Mouse (Mus musculus) intestine, postnatal 0 days (tissue): Measurements from ENCODE around the gene Smc1b. TPM values are rescaled to one million over a fixed set of nuclear protein-coding genes. Genes with fewer than 3 reads are reported as not detected.

Experiments
- ATAC-seq: fragments of 200-750 bp; cut with Nextera tagmentation; 2 replicates; pipeline ENCODE4 v1.8.0; 2017; ENCODE audit warnings: mild to moderate bottlenecking, moderate TSS enrichment, moderate library complexity
- H3K27ac ChIP-seq: fragments of 300-500 bp; sonication (generic); 2 replicates; pipeline ENCODE4 v1.5.1; 2014; ENCODE audit warnings: mild to moderate bottlenecking, low read depth, low read length, moderate library complexity
- H3K27me3 ChIP-seq: fragments of 300-500 bp; sonication (generic); replicated peaks from 2 replicates; pipeline ENCODE4 v1.6.1; 2014; ENCODE audit warnings: low read length, mixed read lengths; ENCODE audit not compliant: control insufficient read depth, insufficient read depth
- H3K36me3 ChIP-seq: fragments of 300-500 bp; sonication (generic); 2 replicates; pipeline ENCODE4 v1.6.1; 2014; ENCODE audit warnings: mild to moderate bottlenecking, moderate library complexity; ENCODE audit not compliant: control insufficient read depth, insufficient read depth
- H3K4me1 ChIP-seq: fragments of 300-500 bp; sonication (generic); replicated peaks from 2 replicates; pipeline ENCODE4 v1.6.1; 2014; ENCODE audit warnings: antibody characterized with exemption, low read length, mixed read lengths; ENCODE audit not compliant: control insufficient read depth, insufficient read depth
- H3K4me2 ChIP-seq: fragments of 300-500 bp; sonication (generic); replicated peaks from 2 replicates; pipeline ENCODE4 v1.6.1; 2014; ENCODE audit warnings: low read depth, mild to moderate bottlenecking, moderate library complexity
- H3K4me3 ChIP-seq: fragments of 300-500 bp; sonication (generic); 2 replicates; pipeline ENCODE4 v1.5.1; 2014; ENCODE audit warnings: low read depth, low read length
- H3K9ac ChIP-seq: fragments of 300-500 bp; sonication (generic); 2 replicates; pipeline ENCODE4 v1.6.1; 2014; ENCODE audit warnings: mild to moderate bottlenecking, low read depth, low read length
- H3K9me3 ChIP-seq: fragments of 300-500 bp; sonication (generic); 2 replicates; pipeline ENCODE4 v1.6.1; 2016; ENCODE audit warnings: mixed run types; ENCODE audit not compliant: control insufficient read depth
- CTCF ChIP-seq: sonication (generic); IDR thresholded peaks from 2 replicates; pipeline ENCODE4 v1.5.1; 2016; ENCODE audit warnings: low read depth, mild to moderate bottlenecking, control low read depth, antibody characterized with exemption, moderate library complexity
- WGBS: fragments of 180-500 bp; shearing (Covaris S2); extraction: QIAGEN DNeasy Blood & Tissue Kit; methylation state at CpG from one replicate; pipeline ENCODE4 v1.1.7; 2014; 5-methylcytosine and 5-hydroxymethylcytosine counted together
- polyA plus RNA-seq: library from polyadenylated mRNA; unstranded; fragments of >200 nt; fragmentation: Nextera tagmentation; extraction: Ambion mirVana; gene quantifications from 2 replicates; pipeline ENCODE4 v1.2.1, GENCODE M21; 2015

Gene Smc1b
- polyA plus RNA-seq, 1 experiment from 2014 or later = 0.07 TPM

GRCm38 (mm10) chr15:85043761-85044160, 88.0 kb downstream of the Smc1b start:
- H3K27ac ChIP-seq = no peak overlapping the region
- no peaks in the 10 kb centered on the region for H3K27me3 ChIP-seq

DNA sequence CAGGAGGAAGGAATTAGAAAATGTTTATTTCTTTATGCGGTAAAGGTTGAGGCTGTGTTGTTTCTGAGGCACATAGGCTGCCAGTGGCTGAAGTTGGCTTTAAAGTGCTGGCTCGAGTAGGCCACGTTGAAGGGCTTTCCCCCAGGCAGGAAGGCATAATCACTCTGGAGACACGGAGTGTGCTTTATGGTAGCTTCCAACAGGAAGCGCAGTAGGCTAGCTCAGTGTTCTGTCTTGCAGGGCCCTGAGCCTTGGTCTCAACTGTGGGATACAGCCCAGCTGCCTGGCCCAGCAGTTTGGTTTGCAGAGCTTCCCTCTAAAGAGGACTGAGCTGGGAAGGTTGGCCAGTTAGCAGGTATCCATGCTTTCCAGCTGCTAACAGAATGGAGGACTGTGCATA, 88.6 kb downstream of the Smc1b start:
- Histone ChIP-seq H3K27me3 (no peaks in the 10 kb centered on the region), H3K9me3 (no peaks in the 10 kb centered on the region), H3K4me3 (no peak overlapping the region), H3K4me2 (0 out of 2 replicates have a peak overlapping the region, but pooled peaks have one; percentile 1), H3K36me3 (peaks cover 27% of the 10 kb centered on the region), H3K9ac (no peak overlapping the region), H3K4me1 (0 out of 2 replicates have a peak, but pooled peaks cover 4% of the 10 kb centered on the region), H3K27ac (0 out of 2 replicates have a peak overlapping the region, but pooled peaks have one; percentile 23)
- no peak for TF ChIP-seq CTCF
- ATAC-seq = no peak
- WGBS = 63% methylated on average over 5 of the region's 5 CpGs

More at GRCm38 (mm10) chr15:85043761-85044160, 88.0 kb downstream of the Smc1b start:
- Histone ChIP-seq H3K36me3 (peaks cover 33% of the 10 kb centered on the region), H3K9ac (no peak overlapping the region), H3K4me1 (0 out of 2 replicates have a peak, but pooled peaks cover 4% of the 10 kb centered on the region), H3K4me2 (0 out of 2 replicates have a peak overlapping the region, but pooled peaks have one; percentile 1), H3K9me3 (no peaks in the 10 kb centered on the region), H3K4me3 (no peak overlapping the region)
- no peak for TF ChIP-seq CTCF
- 74% methylated on average over 5 of the region's 5 CpGs for WGBS
- no peak for ATAC-seq

GRCm38 (mm10) chr15:85042361-85042954, 89.3 kb downstream of the Smc1b start:
- Histone ChIP-seq H3K9ac (no peak overlapping the region), H3K4me2 (no peak overlapping the region), H3K4me1 (0 out of 2 replicates have a peak, but pooled peaks cover 4% of the 10 kb centered on the region), H3K9me3 (no peaks in the 10 kb centered on the region), H3K27me3 (no peaks in the 10 kb centered on the region), H3K27ac (peak overlapping the region; percentile 52; the same call in 1 of the 2 replicates), H3K4me3 (no peak overlapping the region), H3K36me3 (peaks cover 20% of the 10 kb centered on the region)
- 21% methylated on average over 4 of the region's 4 CpGs for WGBS
- ATAC-seq = peak; percentile 79
- TF ChIP-seq CTCF = peak; percentile 92

GRCm38 (mm10) chr15:85041546-85042225, 90.1 kb downstream of the Smc1b start:
- Histone ChIP-seq H3K4me3 (no peak overlapping the region), H3K9ac (no peak overlapping the region), H3K4me1 (0 out of 2 replicates have a peak, but pooled peaks cover 4% of the 10 kb centered on the region), H3K9me3 (no peaks in the 10 kb centered on the region), H3K27me3 (no peaks in the 10 kb centered on the region), H3K4me2 (no peak overlapping the region), H3K36me3 (peaks cover 13% of the 10 kb centered on the region), H3K27ac (peak overlapping the region; percentile 52)
- 77% methylated on average over 10 of the region's 10 CpGs for WGBS
- no peak for TF ChIP-seq CTCF
- ATAC-seq = no peak

DNA sequence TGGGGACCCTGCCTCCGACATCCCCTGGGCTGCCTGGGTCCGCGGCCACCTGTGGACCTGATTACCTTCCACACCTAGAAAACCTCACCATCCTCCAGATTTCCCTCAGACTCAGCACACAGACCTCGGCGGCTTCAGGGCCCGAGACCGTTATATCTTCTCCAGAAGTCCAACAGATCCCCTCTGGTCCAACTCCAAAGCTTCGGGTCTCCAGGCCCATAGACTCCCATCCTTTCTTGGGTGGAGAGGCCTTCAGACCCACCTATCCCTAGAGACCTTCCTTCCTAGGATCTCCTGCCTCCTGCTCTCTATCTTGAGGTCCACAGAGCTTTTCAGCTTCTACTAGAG, 94.4 kb downstream of the Smc1b start:
- 5% methylated on average over 8 of the region's 8 CpGs for WGBS

GRCm38 (mm10) chr15:85036566-85037342, 95.0 kb downstream of the Smc1b start:
- H3K4me1 ChIP-seq = peaks cover 6% of the 10 kb centered on the region; the same call in 1 of the 2 replicates
- TF ChIP-seq CTCF = peak; percentile 38
- peak overlapping the region; percentile 78 for H3K4me3 ChIP-seq
- H3K27me3 ChIP-seq = no peaks in the 10 kb centered on the region
- peak; percentile 93 for ATAC-seq
- WGBS = under 1% methylated on average over 70 of the region's 75 CpGs
- no peaks in the 10 kb centered on the region for H3K36me3 ChIP-seq
- H3K27ac ChIP-seq = peak overlapping the region; percentile 54
- no peaks in the 10 kb centered on the region for H3K9me3 ChIP-seq
- H3K4me2 ChIP-seq = peak overlapping the region; percentile 90
- H3K9ac ChIP-seq = peak overlapping the region; percentile 69

More for the DNA sequence above, 94.4 kb downstream of the Smc1b start:
- H3K27me3 ChIP-seq = no peaks in the 10 kb centered on the region
- H3K27ac ChIP-seq = peak overlapping the region; percentile 54
- ATAC-seq = no peak
- peak overlapping the region; percentile 78 for H3K4me3 ChIP-seq
- H3K4me1 ChIP-seq = peaks cover 8% of the 10 kb centered on the region; the same call in 1 of the 2 replicates
- no peaks in the 10 kb centered on the region for H3K9me3 ChIP-seq
- TF ChIP-seq CTCF = no peak
- peak overlapping the region; percentile 69 for H3K9ac ChIP-seq
- H3K36me3 ChIP-seq = no peaks in the 10 kb centered on the region
- peak overlapping the region; percentile 90 for H3K4me2 ChIP-seq
